Mouse (Mus musculus) lung, postnatal 0 days (tissue): ENCODE measurements at regions not wholly inside any gene's neighbourhood (a gene's known extent, or its start where the extent isn't known, plus 50 kb on each side); places are given as distances from the start of the nearest gene placed in this dataset.

Experiments used
- CTCF ChIP-seq: IDR thresholded peaks from 2 replicates; pipeline ENCODE4 v1.5.1; 2016; ENCODE audit warnings: antibody characterized with exemption, mild to moderate bottlenecking
- EP300 ChIP-seq: IDR thresholded peaks from 2 replicates; pipeline ENCODE4 v1.6.1; 2016; ENCODE audit warnings: antibody characterized with exemption, mild to moderate bottlenecking, control low read depth

- TF ChIP-seq CTCF (no peak), EP300 (no peak)
Observed at GRCm38 (mm10) chr8:86180793-86181192, 340.0 kb downstream of the Phkb start.
